Comparison of ENCODE assay signal across 7 mouse cellular contexts in genomic region chr11:46127621-46128547, GRCm38 (mm10). TPM values are rescaled to one million over a fixed set of nuclear protein-coding genes. Genes with fewer than 3 reads are reported as not detected.
DNase-seq lines count a peak whose midpoint lies in the region; ATAC-seq lines count a peak whose summit lies in the region.

No protein-coding gene starts in this region.

- ATAC-seq in common myeloid progenitor, adult 5-6 weeks (replicated peaks; ENCODE audit: low read depth, poor library complexity, severe bottlenecking), result peak; percentile 75
- ATAC-seq in inflammation-experienced regulatory T-cells, adult 6 months, result no peak

- DNase-seq in heart, adult 9 months (ENCODE audit: low spot score in 2 of 2), result peak; percentile 83 to 90
- peak; percentile 21 to 59 for DNase-seq in kidney, postnatal 25 days
- peak; percentile 30 for DNase-seq in ovary, postnatal 36 days (ENCODE audit: low spot score)
- no peak for DNase-seq in right cerebral cortex, postnatal 14 days
- DNase-seq in layer of hippocampus, postnatal 25 days (ENCODE audit: extremely low spot score in 1 of 2, low spot score in 1 of 2), result no peak

RNA-seq across cellular contexts. Expression of gene Nipal4, which starts 38.4 kb away (rescaled TPM):
- not detected in 2 replicates for total RNA-seq in common myeloid progenitor, adult 5-6 weeks (2017)
- under 1 TPM in 2 of 3 experiments, not detected in 1; 0.26 to 0.74 TPM for polyA plus RNA-seq in inflammation-experienced regulatory T-cells, adult 6 months (2017; shearing (Covaris generic))
- total RNA-seq in layer of hippocampus, postnatal 25 days (2021), result 1 to 10 TPM; 3.3 to 3.7 TPM

Comparison
In these comparisons a context has a peak if more than half of its experiments do, and no peak if none do; other contexts are left out.
1. DNase-seq: peak in heart, adult 9 months (2 of 2), kidney, postnatal 25 days (2 of 2) and ovary, postnatal 36 days (single experiment); none in right cerebral cortex, postnatal 14 days (single experiment) and layer of hippocampus, postnatal 25 days (0 of 2).